Mouse (Mus musculus) c-Kit-positive CD71-negative TER-119-negative erythroid progenitor cells, embryonic 14.5 days (primary cell): ENCODE data around the gene Synpr.

ENCODE experiments used
- DNase-seq: peaks from one replicate; pipeline ENCODE4 v3.0.0-alpha.2; 2013; ENCODE audit warnings: low read depth

Gene Synpr

GRCm38 (mm10) chr14:13553616-13554370 lies 269.2 kb downstream of the Synpr start:
- DNase-seq: no peak

- DNase-seq: no peak
Observed at GRCm38 (mm10) chr14:13554631-13555030, 270.1 kb downstream of the Synpr start.

- no peak for DNase-seq
Observed at GRCm38 (mm10) chr14:13558117-13558516, 273.5 kb downstream of the Synpr start.

GRCm38 (mm10) chr14:13567250-13567649 lies 282.7 kb downstream of the Synpr start:
- DNase-seq: no peak

- DNase-seq: no peak
Observed at GRCm38 (mm10) chr14:13567996-13568395, 283.4 kb downstream of the Synpr start.

GRCm38 (mm10) chr14:13571941-13572340 lies 287.4 kb downstream of the Synpr start:
- no peak for DNase-seq

GRCm38 (mm10) chr14:13572530-13572929 lies 287.9 kb downstream of the Synpr start:
- no peak for DNase-seq

- DNase-seq: no peak
Observed at GRCm38 (mm10) chr14:13578101-13578500, 293.5 kb downstream of the Synpr start.

- no peak for DNase-seq
Observed at GRCm38 (mm10) chr14:13578744-13579143, 294.2 kb downstream of the Synpr start.

GRCm38 (mm10) chr14:13593321-13593940 lies 308.9 kb downstream of the Synpr start:
- no peak for DNase-seq

GRCm38 (mm10) chr14:13596251-13596650 lies 311.7 kb downstream of the Synpr start:
- no peak for DNase-seq

- no peak for DNase-seq
Observed at GRCm38 (mm10) chr14:13597204-13597603, 312.6 kb downstream of the Synpr start.

GRCm38 (mm10) chr14:13620531-13620930 lies 336.0 kb downstream of the Synpr start:
- DNase-seq: no peak

GRCm38 (mm10) chr14:13649865-13650264 lies 365.3 kb downstream of the Synpr start:
- no peak for DNase-seq

GRCm38 (mm10) chr14:13651039-13651438 lies 366.5 kb downstream of the Synpr start:
- DNase-seq: no peak

- DNase-seq: no peak
Observed at GRCm38 (mm10) chr14:13651541-13652298, 367.1 kb downstream of the Synpr start.
